18 mouse cellular contexts compared by ENCODE assay signal in the genomic region with DNA sequence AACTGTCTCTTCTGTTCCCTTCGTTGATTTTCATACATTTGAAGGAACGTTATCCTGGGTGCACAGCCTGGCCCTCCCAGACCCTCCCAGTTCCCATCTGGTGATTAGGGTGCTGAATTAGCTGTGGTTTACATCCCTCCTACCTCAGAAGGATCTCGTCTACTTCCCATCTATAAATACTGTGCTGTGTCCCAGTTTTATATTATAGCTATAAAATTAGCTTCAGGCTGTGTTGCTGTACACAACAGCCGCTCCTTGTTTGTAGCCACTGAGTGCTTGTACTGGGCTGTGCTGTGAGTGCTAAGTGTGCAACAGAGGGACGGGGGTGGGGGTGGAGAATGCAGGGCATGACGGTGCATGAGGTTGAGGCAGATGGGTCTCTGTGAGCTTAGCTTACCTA.
DNase-seq lines count a peak whose midpoint lies in the region; ATAC-seq and TF ChIP-seq lines count a peak whose summit lies in the region.
"Had no signal": no experiment of that assay in that cellular context is flagged by ENCODE, and none has a peak within 500 bp of the region (broad histone marks: within the 10 kb centered on the region; RNA-seq: fewer than 3 reads in every experiment).

No protein-coding gene starts in this region.

- WGBS in forebrain, embryonic 15.5 days, result 67% methylated on average over 6 of the region's 6 CpGs
- 83% methylated on average over 6 of the region's 6 CpGs for WGBS in forebrain, embryonic 13.5 days
- 72% methylated on average over 6 of the region's 6 CpGs for WGBS in hindbrain, embryonic 16.5 days
- WGBS in hindbrain, embryonic 11.5 days, result 82% methylated on average over 6 of the region's 6 CpGs
- WGBS in lung, postnatal 0 days, result 54% methylated on average over 6 of the region's 6 CpGs
- 27% methylated on average over 6 of the region's 6 CpGs for WGBS in olfactory bulb, adult 2 months

- H3K27me3 ChIP-seq in forebrain, embryonic 15.5 days, result no peaks in the 10 kb centered on the region
- no peaks in the 10 kb centered on the region for H3K27me3 ChIP-seq in forebrain, embryonic 13.5 days
- H3K27me3 ChIP-seq in hindbrain, embryonic 16.5 days (replicated peaks; ENCODE audit: control insufficient read depth, insufficient read depth, low read length), result no peaks in the 10 kb centered on the region
- H3K27me3 ChIP-seq in hindbrain, embryonic 11.5 days (ENCODE audit: control insufficient read depth, insufficient read depth, low read length), result no peaks in the 10 kb centered on the region
- no peaks in the 10 kb centered on the region for H3K27me3 ChIP-seq in lung, postnatal 0 days (replicated peaks; ENCODE audit: insufficient read depth, low read length)
- H3K27me3 ChIP-seq: heart, embryonic 12.5 days; hindbrain, embryonic 15.5 days had no signal

- H3K4me2 ChIP-seq in forebrain, embryonic 15.5 days (replicated peaks), result no peak overlapping the region
- no peak overlapping the region for H3K4me2 ChIP-seq in forebrain, embryonic 13.5 days
- H3K4me2 ChIP-seq in hindbrain, embryonic 16.5 days (ENCODE audit: low read length), result no peak overlapping the region
- no peak overlapping the region for H3K4me2 ChIP-seq in hindbrain, embryonic 11.5 days (replicated peaks; ENCODE audit: low read depth, low read length)
- H3K4me2 ChIP-seq in lung, postnatal 0 days (replicated peaks; ENCODE audit: low read depth, low read length), result no peak overlapping the region
- H3K4me2 ChIP-seq: heart, embryonic 12.5 days; hindbrain, embryonic 15.5 days had no signal

- H3K27ac ChIP-seq in forebrain, embryonic 15.5 days (replicated peaks), result 0 out of 2 replicates have a peak overlapping the region, but pooled peaks have one; percentile 10
- H3K27ac ChIP-seq in forebrain, embryonic 13.5 days, result no peak overlapping the region
- no peak overlapping the region for H3K27ac ChIP-seq in hindbrain, embryonic 16.5 days (ENCODE audit: low read depth, low read length)
- no peak overlapping the region for H3K27ac ChIP-seq in hindbrain, embryonic 11.5 days (ENCODE audit: low read depth, low read length)
- H3K27ac ChIP-seq in lung, postnatal 0 days (ENCODE audit: low read length), result peak overlapping the region; percentile 27; the same call in 1 of the 2 replicates
- H3K27ac ChIP-seq in olfactory bulb, adult 2 months (ENCODE audit: insufficient read depth, low read depth, low read length), result peak overlapping the region; percentile 12; the same call in 1 of the 2 replicates
- H3K27ac ChIP-seq: gastrocnemius, adult 2 months; hindbrain, embryonic 10.5 days; hindbrain, embryonic 15.5 days had no signal

- H3K9ac ChIP-seq in forebrain, embryonic 15.5 days (replicated peaks), result no peak overlapping the region
- no peak overlapping the region for H3K9ac ChIP-seq in forebrain, embryonic 13.5 days
- H3K9ac ChIP-seq in hindbrain, embryonic 16.5 days (ENCODE audit: low read depth, low read length), result no peak overlapping the region
- no peak overlapping the region for H3K9ac ChIP-seq in hindbrain, embryonic 11.5 days (ENCODE audit: low read depth, low read length)
- no peak overlapping the region for H3K9ac ChIP-seq in lung, postnatal 0 days (replicated peaks; ENCODE audit: low read depth)
- H3K9ac ChIP-seq: heart, embryonic 12.5 days; hindbrain, embryonic 15.5 days had no signal

- ATAC-seq in forebrain, embryonic 15.5 days (replicated peaks), result no peak
- ATAC-seq in forebrain, embryonic 13.5 days, result no peak
- ATAC-seq in hindbrain, embryonic 16.5 days, result 0 out of 2 replicates have a peak, but pooled peaks have one; percentile 35
- ATAC-seq in hindbrain, embryonic 11.5 days (ENCODE audit: low FRiP score), result no peak
- ATAC-seq in lung, postnatal 0 days, result no peak
- ATAC-seq: inflammation-experienced regulatory T-cells, adult 6 months had no signal

- peaks cover 17% of the 10 kb centered on the region for H3K4me1 ChIP-seq in forebrain, embryonic 15.5 days
- peaks cover 23% of the 10 kb centered on the region for H3K4me1 ChIP-seq in forebrain, embryonic 13.5 days
- peaks cover 11% of the 10 kb centered on the region for H3K4me1 ChIP-seq in hindbrain, embryonic 16.5 days (ENCODE audit: control insufficient read depth, insufficient read depth, low read depth, low read length)
- H3K4me1 ChIP-seq in hindbrain, embryonic 11.5 days (replicated peaks; ENCODE audit: control insufficient read depth, insufficient read depth, low read length), result no peaks in the 10 kb centered on the region
- H3K4me1 ChIP-seq in lung, postnatal 0 days (ENCODE audit: insufficient read depth, low read depth, low read length), result peaks cover 14% of the 10 kb centered on the region; the same call in 1 of the 2 replicates
- H3K4me1 ChIP-seq in olfactory bulb, adult 2 months (ENCODE audit: control insufficient read depth, insufficient read depth, low read length), result peaks cover 14% of the 10 kb centered on the region

- H3K36me3 ChIP-seq in forebrain, embryonic 15.5 days, result no peaks in the 10 kb centered on the region
- no peaks in the 10 kb centered on the region for H3K36me3 ChIP-seq in forebrain, embryonic 13.5 days (ENCODE audit: poor library complexity, severe bottlenecking)
- no peaks in the 10 kb centered on the region for H3K36me3 ChIP-seq in hindbrain, embryonic 16.5 days (ENCODE audit: control insufficient read depth, insufficient read depth, low read length)
- no peaks in the 10 kb centered on the region for H3K36me3 ChIP-seq in hindbrain, embryonic 11.5 days (ENCODE audit: control insufficient read depth, insufficient read depth, low read length)
- 0 out of 2 replicates have a peak, but pooled peaks cover 4% of the 10 kb centered on the region for H3K36me3 ChIP-seq in lung, postnatal 0 days (ENCODE audit: insufficient read depth, low read length)
- H3K36me3 ChIP-seq: heart, embryonic 12.5 days; hindbrain, embryonic 10.5 days; hindbrain, embryonic 15.5 days had no signal

- TF ChIP-seq CTCF in lung, postnatal 0 days (IDR thresholded peaks at IDR 0.05), result no peak
- no peak for TF ChIP-seq CTCF in olfactory bulb, adult 2 months (IDR thresholded peaks at IDR 0.05; ENCODE audit: insufficient read depth, low read depth, low read length)

- TF ChIP-seq POLR2A in olfactory bulb, adult 2 months (IDR thresholded peaks at IDR 0.05; ENCODE audit: insufficient read depth, low read depth, low read length), result no peak

- TF ChIP-seq EP300 in lung, postnatal 0 days (IDR thresholded peaks at IDR 0.05), result no peak

- no peak overlapping the region for H3K4me3 ChIP-seq in forebrain, embryonic 15.5 days
- no peak overlapping the region for H3K4me3 ChIP-seq in forebrain, embryonic 13.5 days
- no peak overlapping the region for H3K4me3 ChIP-seq in hindbrain, embryonic 16.5 days (ENCODE audit: low read length)
- no peak overlapping the region for H3K4me3 ChIP-seq in hindbrain, embryonic 11.5 days (ENCODE audit: low read depth, low read length)
- H3K4me3 ChIP-seq in lung, postnatal 0 days (ENCODE audit: low read depth, low read length), result no peak overlapping the region
- no peak overlapping the region for H3K4me3 ChIP-seq in olfactory bulb, adult 2 months (ENCODE audit: insufficient read depth, low read depth, low read length)
- H3K4me3 ChIP-seq: erythroblast, embryonic 14.5 days; gastrocnemius, adult 2 months; heart, embryonic 12.5 days; hindbrain, embryonic 10.5 days; hindbrain, embryonic 15.5 days had no signal

- no peaks in the 10 kb centered on the region for H3K9me3 ChIP-seq in forebrain, embryonic 15.5 days
- H3K9me3 ChIP-seq in forebrain, embryonic 13.5 days (replicated peaks), result no peaks in the 10 kb centered on the region
- no peaks in the 10 kb centered on the region for H3K9me3 ChIP-seq in hindbrain, embryonic 16.5 days (ENCODE audit: control insufficient read depth, low read length)
- no peaks in the 10 kb centered on the region for H3K9me3 ChIP-seq in hindbrain, embryonic 11.5 days (ENCODE audit: control insufficient read depth, low read length)
- H3K9me3 ChIP-seq in lung, postnatal 0 days (ENCODE audit: low read length), result no peaks in the 10 kb centered on the region
- H3K9me3 ChIP-seq: heart, embryonic 12.5 days; hindbrain, embryonic 10.5 days; hindbrain, embryonic 15.5 days had no signal

- no peak for DNase-seq in hindbrain, embryonic 11.5 days (ENCODE audit: low spot score)
- DNase-seq in lung, postnatal 0 days (ENCODE audit: low spot score), result no peak
- DNase-seq in lung, postnatal 36 days, result no peak
- DNase-seq: adrenal gland, postnatal 14 days; cerebellum, adult 18-20 months; cerebellum, adult 9-11 months; cerebellum, postnatal 36 days; gastrocnemius, postnatal 25 days had no signal

Comparison
In these comparisons a context has a peak if more than half of its experiments do, and no peak if none do; other contexts are left out.
1. H3K27ac ChIP-seq: peak in forebrain, embryonic 15.5 days (single experiment), lung, postnatal 0 days (single experiment) and olfactory bulb, adult 2 months (single experiment); none in forebrain, embryonic 13.5 days (single experiment), hindbrain, embryonic 16.5 days (single experiment) and hindbrain, embryonic 11.5 days (single experiment).